ENCODE assay signal across 29 mouse cellular contexts in the genomic region with DNA sequence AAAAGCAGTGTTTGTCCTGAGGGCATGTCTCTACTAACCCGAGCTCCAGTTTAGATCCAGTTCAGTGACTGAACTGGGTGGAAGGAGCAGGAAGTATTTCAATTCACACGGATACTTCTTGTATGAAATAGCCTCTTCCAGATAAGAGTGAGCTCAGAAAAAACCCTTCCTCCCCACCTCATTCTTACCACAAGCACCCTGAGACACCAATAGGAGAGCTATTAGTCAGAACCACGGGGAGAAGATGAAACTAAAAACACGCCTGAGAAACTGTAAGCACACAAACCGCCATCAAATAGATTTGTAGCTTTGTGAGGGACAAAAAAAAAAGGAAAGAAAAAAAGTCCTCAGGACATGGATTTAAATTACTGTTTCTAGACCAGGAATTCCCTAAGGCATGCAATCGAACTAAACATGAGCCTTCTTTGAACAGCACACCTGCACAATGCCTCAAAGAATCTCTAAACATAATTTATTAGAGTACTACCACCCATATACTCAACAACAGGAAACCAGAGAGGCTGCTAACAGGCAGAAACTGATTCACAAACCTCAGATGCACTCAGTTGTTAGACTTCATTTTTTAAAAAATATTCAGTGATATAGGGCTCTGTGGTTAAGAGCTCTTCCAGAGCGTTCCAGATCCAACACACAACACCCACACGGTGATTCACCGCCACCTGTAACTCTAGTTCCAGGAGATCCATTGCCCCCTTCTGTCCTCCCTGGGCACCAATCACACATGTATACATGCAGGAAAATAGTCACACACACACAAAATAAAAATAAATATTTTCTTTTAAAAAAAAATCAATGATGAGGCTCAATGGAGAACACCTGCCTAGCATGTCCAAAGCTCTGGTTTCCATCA. TPM values are rescaled to one million over a fixed set of nuclear protein-coding genes. Genes with fewer than 3 reads are reported as not detected.
DNase-seq lines count a peak whose midpoint lies in the region; ATAC-seq and TF ChIP-seq lines count a peak whose summit lies in the region.
"Had no signal": no experiment of that assay in that cellular context is flagged by ENCODE, and none has a peak within 500 bp of the region (broad histone marks: within the 10 kb centered on the region; RNA-seq: fewer than 3 reads in every experiment).

No protein-coding gene starts in this region.

- ATAC-seq in limb, embryonic 14.5 days (ENCODE audit: low FRiP score, low read depth): no peak
- no peak for ATAC-seq in midbrain, embryonic 13.5 days
- ATAC-seq: forebrain, embryonic 14.5 days; midbrain, embryonic 16.5 days had no signal

- DNase-seq in limb, embryonic 14.5 days (ENCODE audit: low spot score): peak; percentile 25
- no peak for DNase-seq in limb, embryonic 10.5 days (ENCODE audit: low spot score)
- DNase-seq in T-cell, adult 2 months (ENCODE audit: low spot score): peak; percentile 40
- peak; percentile 88 for DNase-seq in induced T-regulatory cell, adult 2 months (ENCODE audit: low read depth)
- peak; percentile 8 to 36 for DNase-seq in natural killer cell, adult 2 months (ENCODE audit: low spot score in 2 of 2)
- no peak for DNase-seq in adrenal gland, adult (ENCODE audit: inconsistent age in 2 of 2, low spot score in 1 of 2)
- DNase-seq in cerebellum, postnatal 36 days: no peak
- DNase-seq: adrenal gland, postnatal 10 days; cerebellum, adult 11 months; cerebellum, adult 9-11 months; gastrocnemius, postnatal 14 days; heart, postnatal 36 days; kidney, adult 18-20 months; kidney, postnatal 36 days; layer of hippocampus, postnatal 36 days; lung, embryonic 14.5 days; lung, postnatal 14 days; retina, postnatal 1 day; right cerebral cortex, postnatal 14 days; thymus, postnatal 25 days had no signal

- no peaks in the 10 kb centered on the region for H3K27me3 ChIP-seq in limb, embryonic 14.5 days (ENCODE audit: control insufficient read depth, insufficient read depth, low read length)
- H3K27me3 ChIP-seq in limb, embryonic 10.5 days (ENCODE audit: low read depth, poor library complexity, severe bottlenecking): no peaks in the 10 kb centered on the region
- no peaks in the 10 kb centered on the region for H3K27me3 ChIP-seq in midbrain, embryonic 13.5 days
- H3K27me3 ChIP-seq: hindbrain, embryonic 13.5 days; kidney, embryonic 15.5 days; liver, embryonic 15.5 days; neural tube, embryonic 15.5 days had no signal

- TF ChIP-seq POLR2A in limb, embryonic 14.5 days (IDR thresholded peaks at IDR 0.05; ENCODE audit: borderline replicate concordance, extremely low read depth, insufficient read depth, insufficient read length): no peak

- H3K36me3 ChIP-seq in limb, embryonic 14.5 days (ENCODE audit: control insufficient read depth, insufficient read depth, low read length): no peaks in the 10 kb centered on the region
- no peaks in the 10 kb centered on the region for H3K36me3 ChIP-seq in limb, embryonic 10.5 days
- H3K36me3 ChIP-seq in midbrain, embryonic 13.5 days: no peaks in the 10 kb centered on the region
- H3K36me3 ChIP-seq: hindbrain, embryonic 13.5 days; kidney, embryonic 15.5 days; liver, embryonic 15.5 days; midbrain, embryonic 10.5 days; neural tube, embryonic 15.5 days had no signal

- no peaks in the 10 kb centered on the region for H3K9me3 ChIP-seq in limb, embryonic 14.5 days (ENCODE audit: control insufficient read depth, low read length)
- H3K9me3 ChIP-seq in limb, embryonic 10.5 days (replicated peaks): no peaks in the 10 kb centered on the region
- H3K9me3 ChIP-seq in midbrain, embryonic 13.5 days: peaks cover 6% of the 10 kb centered on the region; the same call in 1 of the 2 replicates
- H3K9me3 ChIP-seq: liver, embryonic 15.5 days; neural tube, embryonic 15.5 days had no signal

- 73% methylated on average over 9 of the region's 9 CpGs for WGBS in limb, embryonic 14.5 days
- 87% methylated on average over 9 of the region's 9 CpGs for WGBS in limb, embryonic 10.5 days
- 89% methylated on average over 9 of the region's 9 CpGs for WGBS in midbrain, embryonic 13.5 days

- H3K27ac ChIP-seq in limb, embryonic 14.5 days (replicated peaks; ENCODE audit: low read depth, low read length): no peak overlapping the region
- no peak overlapping the region for H3K27ac ChIP-seq in limb, embryonic 10.5 days
- no peak overlapping the region for H3K27ac ChIP-seq in midbrain, embryonic 13.5 days
- H3K27ac ChIP-seq: hindbrain, embryonic 13.5 days; kidney, embryonic 15.5 days; liver, embryonic 15.5 days; midbrain, embryonic 10.5 days; neural tube, embryonic 15.5 days had no signal

- no peak overlapping the region for H3K4me2 ChIP-seq in limb, embryonic 14.5 days (replicated peaks; ENCODE audit: low read depth, low read length, severe bottlenecking)
- H3K4me2 ChIP-seq in midbrain, embryonic 13.5 days (replicated peaks): no peak overlapping the region
- H3K4me2 ChIP-seq: heart, embryonic 11.5 days; hindbrain, embryonic 13.5 days; kidney, embryonic 15.5 days; liver, embryonic 15.5 days; lung, embryonic 14.5 days; neural tube, embryonic 15.5 days had no signal

- H3K4me3 ChIP-seq in limb, embryonic 14.5 days (replicated peaks; ENCODE audit: low read length): no peak overlapping the region
- H3K4me3 ChIP-seq in limb, embryonic 10.5 days: no peak overlapping the region
- no peak overlapping the region for H3K4me3 ChIP-seq in midbrain, embryonic 13.5 days (replicated peaks)
- H3K4me3 ChIP-seq: hindbrain, embryonic 13.5 days; kidney, embryonic 15.5 days; liver, embryonic 15.5 days; midbrain, embryonic 10.5 days; neural tube, embryonic 15.5 days had no signal

- no peaks in the 10 kb centered on the region for H3K4me1 ChIP-seq in limb, embryonic 14.5 days (ENCODE audit: control insufficient read depth, insufficient read depth, low read length)
- H3K4me1 ChIP-seq in limb, embryonic 10.5 days: no peaks in the 10 kb centered on the region
- H3K4me1 ChIP-seq in midbrain, embryonic 13.5 days (replicated peaks): no peaks in the 10 kb centered on the region
- H3K4me1 ChIP-seq: kidney, embryonic 15.5 days; liver, embryonic 15.5 days; midbrain, embryonic 10.5 days; neural tube, embryonic 15.5 days had no signal

- H3K9ac ChIP-seq in limb, embryonic 14.5 days (ENCODE audit: low read depth, low read length, severe bottlenecking): no peak overlapping the region
- H3K9ac ChIP-seq in midbrain, embryonic 13.5 days (replicated peaks): no peak overlapping the region
- H3K9ac ChIP-seq: hindbrain, embryonic 13.5 days; kidney, embryonic 15.5 days; liver, embryonic 15.5 days; lung, embryonic 14.5 days; neural tube, embryonic 15.5 days had no signal

RNA-seq across cellular contexts. Expression of gene Rpl10-ps3, which starts 20.2 kb away (rescaled TPM):
- polyA plus RNA-seq in limb, embryonic 14.5 days (2012; rRNA removed): 93.4 and 99.3 TPM in 2 replicates
- 349 and 385 TPM in 2 replicates for polyA plus RNA-seq in limb, embryonic 14.5 days (2014; fragmentation: Nextera tagmentation; extraction: Ambion mirVana)
- 194 and 254 TPM in 2 replicates for polyA plus RNA-seq in limb, embryonic 10.5 days (2016; fragmentation: Nextera tagmentation; extraction: Ambion mirVana)
- polyA plus RNA-seq in midbrain, embryonic 13.5 days (2015; fragmentation: Nextera tagmentation; extraction: Ambion mirVana): 124 and 143 TPM in 2 replicates

Comparison
In these comparisons a context has a peak if more than half of its experiments do, and no peak if none do; other contexts are left out.
1. DNase-seq: peak in limb, embryonic 14.5 days (single experiment), T-cell, adult 2 months (single experiment), induced T-regulatory cell, adult 2 months (single experiment) and natural killer cell, adult 2 months (2 of 2); none in limb, embryonic 10.5 days (single experiment), adrenal gland, adult (0 of 2) and cerebellum, postnatal 36 days (0 of 2).